Mouse (Mus musculus) myocyte (in vitro differentiated cells): ENCODE measurements around the gene Gm49395. TPM values are rescaled to one million over a fixed set of nuclear protein-coding genes. Genes with fewer than 3 reads are reported as not detected.

Experiments used
- H3K27me3 ChIP-seq: one replicate; pipeline ENCODE4 v1.6.1; 2011; ENCODE audit not compliant: control insufficient read depth, insufficient read depth, insufficient read length
- H3K36me3 ChIP-seq: one replicate; pipeline ENCODE4 v1.6.1; 2011; ENCODE audit not compliant: control insufficient read depth, insufficient read depth
- H3K4me2 ChIP-seq: one replicate; pipeline ENCODE4 v1.6.1; 2011; ENCODE audit warnings: low read depth, control low read depth
- H3K4me3 ChIP-seq: one replicate; pipeline ENCODE4 v1.5.1; 2011; ENCODE audit warnings: mild to moderate bottlenecking, control low read depth, moderate library complexity
- H3K79me2 ChIP-seq: one replicate; pipeline ENCODE4 v1.6.1; 2011; ENCODE audit not compliant: control insufficient read depth, insufficient read depth
- H3ac ChIP-seq: one replicate; pipeline ENCODE4 v1.6.1; 2011; ENCODE audit not compliant: control insufficient read depth, insufficient read length
- CEBPB ChIP-seq: IDR thresholded peaks from 2 replicates; pipeline ENCODE4 v1.6.1; 2011; ENCODE audit warnings: mild to moderate bottlenecking, moderate library complexity; ENCODE audit not compliant: poor library complexity, insufficient read depth, severe bottlenecking
- E2F4 ChIP-seq: IDR thresholded peaks from one replicate; pipeline ENCODE4 v1.6.1; 2011; ENCODE audit warnings: mild to moderate bottlenecking, control low read depth, moderate library complexity; ENCODE audit not compliant: insufficient read depth
- MAX ChIP-seq: IDR thresholded peaks from one replicate; pipeline ENCODE4 v1.6.1; 2011; ENCODE audit warnings: low read depth, mild to moderate bottlenecking, control low read depth
- MYOD1 ChIP-seq, 3 experiments: IDR thresholded peaks; one replicate each; pipeline ENCODE4 v1.6.1; 2011; ENCODE audit warnings: control low read depth in 2 of 3, low read depth in 2 of 3, mild to moderate bottlenecking in 2 of 3, moderate library complexity in 1 of 3; ENCODE audit not compliant: insufficient read length in 2 of 3, control insufficient read depth in 1 of 3
- MYOG ChIP-seq, 3 experiments: IDR thresholded peaks; one replicate each; pipeline ENCODE4 v1.6.1; 2011; ENCODE audit warnings: control low read depth in 2 of 3, low read depth in 2 of 3, mild to moderate bottlenecking in 2 of 3; ENCODE audit not compliant: insufficient read length in 2 of 3, control insufficient read depth in 1 of 3, insufficient read depth in 1 of 3
- POLR2A ChIP-seq: IDR thresholded peaks from one replicate; pipeline ENCODE4 v1.6.1; 2011; ENCODE audit warnings: low read depth, mild to moderate bottlenecking, control low read depth, moderate library complexity; ENCODE audit not compliant: insufficient read length
- POLR2AphosphoS2 ChIP-seq: IDR thresholded peaks from one replicate; pipeline ENCODE4 v1.6.1; 2011; ENCODE audit warnings: low read depth, control low read depth; ENCODE audit not compliant: insufficient read length
- REST ChIP-seq: IDR thresholded peaks from one replicate; pipeline ENCODE4 v1.6.1; 2011; ENCODE audit warnings: mild to moderate bottlenecking, control low read depth, moderate library complexity; ENCODE audit not compliant: insufficient read depth, insufficient read length
- SRF ChIP-seq: IDR thresholded peaks from one replicate; pipeline ENCODE4 v1.6.1; 2011; ENCODE audit warnings: low read depth; ENCODE audit not compliant: control insufficient read depth, insufficient read length
- TCF12 ChIP-seq: IDR thresholded peaks from one replicate; pipeline ENCODE4 v1.6.1; 2011; ENCODE audit warnings: mild to moderate bottlenecking, control low read depth; ENCODE audit not compliant: poor library complexity, insufficient read depth, severe bottlenecking
- TCF3 ChIP-seq: IDR thresholded peaks from one replicate; pipeline ENCODE4 v1.6.1; 2011; ENCODE audit warnings: low read depth, control low read depth; ENCODE audit not compliant: insufficient read length
- USF1 ChIP-seq: IDR thresholded peaks from one replicate; pipeline ENCODE4 v1.6.1; 2011; ENCODE audit warnings: low read depth, mild to moderate bottlenecking, control low read depth, moderate library complexity
- polyA plus RNA-seq: library from polyadenylated mRNA; unstranded; fragments of >200 nt; fragmentation: generic; extraction: Trizol; gene quantifications from one replicate; pipeline ENCODE4 v1.2.1, GENCODE M21; 2012; ENCODE audit warnings: missing spikeins

Gene Gm49395
- polyA plus RNA-seq, 1 experiment = 0.23 TPM

GRCm38 (mm10) chr13:115118756-115119155 is 17.0 kb upstream of the Gm49395 start:
- no peaks in the 10 kb centered on the region for H3K79me2 ChIP-seq
- TF ChIP-seq POLR2A (no peak), SRF (no peak), POLR2AphosphoS2 (no peak), E2F4 (no peak), CEBPB (no peak), TCF12 (no peak)
- no peak overlapping the region for H3K4me3 ChIP-seq
- H3K36me3 ChIP-seq = no peaks in the 10 kb centered on the region
- H3ac ChIP-seq = no peak overlapping the region
- H3K4me2 ChIP-seq = no peak overlapping the region
- no peaks in the 10 kb centered on the region for H3K27me3 ChIP-seq

- Histone ChIP-seq H3K79me2 (no peaks in the 10 kb centered on the region), H3ac (no peak overlapping the region), H3K4me2 (no peak overlapping the region), H3K27me3 (no peaks in the 10 kb centered on the region), H3K4me3 (no peak overlapping the region), H3K36me3 (no peaks in the 10 kb centered on the region)
- TF ChIP-seq MAX (no peak), USF1 (no peak), SRF (no peak), MYOG (IDR thresholded peaks at IDR 0.05; ENCODE audit: control insufficient read depth in 1 of 3, insufficient read depth in 1 of 3, insufficient read length in 2 of 3, low read depth in 2 of 3) (no peak), E2F4 (no peak), TCF12 (no peak), MYOD1 (IDR thresholded peaks at IDR 0.05; ENCODE audit: control insufficient read depth in 1 of 3, insufficient read length in 2 of 3, low read depth in 2 of 3) (no peak), POLR2AphosphoS2 (no peak), POLR2A (no peak), CEBPB (no peak), TCF3 (no peak), REST (no peak)
Observed at GRCm38 (mm10) chr13:115118195-115118594, 16.5 kb upstream of the Gm49395 start.

GRCm38 (mm10) chr13:115116930-115117621 is 15.4 kb upstream of the Gm49395 start:
- TF ChIP-seq USF1 (no peak), MYOG (IDR thresholded peaks at IDR 0.05; ENCODE audit: control insufficient read depth in 1 of 3, insufficient read depth in 1 of 3, insufficient read length in 2 of 3, low read depth in 2 of 3) (no peak), POLR2AphosphoS2 (no peak)
- H3ac ChIP-seq = no peak overlapping the region
- no peak overlapping the region for H3K4me3 ChIP-seq
- H3K4me2 ChIP-seq = no peak overlapping the region
- no peaks in the 10 kb centered on the region for H3K79me2 ChIP-seq
- H3K27me3 ChIP-seq = no peaks in the 10 kb centered on the region
- no peaks in the 10 kb centered on the region for H3K36me3 ChIP-seq

- H3K4me3 ChIP-seq = no peak overlapping the region
- TF ChIP-seq MYOG (IDR thresholded peaks at IDR 0.05; ENCODE audit: control insufficient read depth in 1 of 3, insufficient read depth in 1 of 3, insufficient read length in 2 of 3, low read depth in 2 of 3) (no peak), USF1 (no peak), POLR2AphosphoS2 (no peak), CEBPB (no peak), REST (no peak), TCF12 (no peak), SRF (no peak), MYOD1 (IDR thresholded peaks at IDR 0.05; ENCODE audit: control insufficient read depth in 1 of 3, insufficient read length in 2 of 3, low read depth in 2 of 3) (no peak), POLR2A (no peak), MAX (no peak)
- H3K79me2 ChIP-seq = no peaks in the 10 kb centered on the region
- H3K4me2 ChIP-seq = no peak overlapping the region
- H3K27me3 ChIP-seq = no peaks in the 10 kb centered on the region
- H3K36me3 ChIP-seq = no peaks in the 10 kb centered on the region
- no peak overlapping the region for H3ac ChIP-seq
Observed at GRCm38 (mm10) chr13:115109628-115110027, 7.9 kb upstream of the Gm49395 start.

- H3K4me3 ChIP-seq = no peak overlapping the region
- H3ac ChIP-seq = no peak overlapping the region
- H3K4me2 ChIP-seq = no peak overlapping the region
- no peaks in the 10 kb centered on the region for H3K79me2 ChIP-seq
- TF ChIP-seq SRF (no peak), TCF12 (no peak), TCF3 (no peak), MYOG (IDR thresholded peaks at IDR 0.05; ENCODE audit: control insufficient read depth in 1 of 3, insufficient read depth in 1 of 3, insufficient read length in 2 of 3, low read depth in 2 of 3) (no peak)
- H3K36me3 ChIP-seq = no peaks in the 10 kb centered on the region
- H3K27me3 ChIP-seq = no peaks in the 10 kb centered on the region
Observed at GRCm38 (mm10) chr13:115107436-115107835, 5.7 kb upstream of the Gm49395 start.
